Mouse (Mus musculus) layer of hippocampus, adult 18-20 months (tissue): ENCODE data around the gene AW146154. TPM values are rescaled to one million over a fixed set of nuclear protein-coding genes. Genes with fewer than 3 reads are reported as not detected.
A peak's percentile ranks its signal among the peaks of the same experiment; 100 is the strongest.
"Not testable (repeated sequence)": the region's sequence is repeated elsewhere in the genome, so short reads cannot be mapped to it uniquely, and the experiment has no call there.

ENCODE experiments used
- DNase-seq, 2 experiments: peaks; one replicate each; pipeline ENCODE4 v3.0.0; 2022; ENCODE audit warnings: low spot score in 2 of 2
- long read RNA-seq: library from polyadenylated mRNA; stranded (forward); transcript quantifications from one replicate; pipeline ENCODE4 v2.0.0, GENCODE M21; 2021
- total RNA-seq, 2 experiments: library from RNA; stranded (reverse); gene quantifications; 2 replicates each; pipeline ENCODE4 v1.2.3; 2021

AW146154 gene
- 10 to 100 TPM in 1 of 2 experiments, 1 to 10 TPM in 1; 9.2 to 10.7 TPM for total RNA-seq
- long read RNA-seq, partial matches to known transcripts: 1 of 7 reads
- long read RNA-seq, other reads (novel, unspliced or antisense): 0 of 7 reads

DNA sequence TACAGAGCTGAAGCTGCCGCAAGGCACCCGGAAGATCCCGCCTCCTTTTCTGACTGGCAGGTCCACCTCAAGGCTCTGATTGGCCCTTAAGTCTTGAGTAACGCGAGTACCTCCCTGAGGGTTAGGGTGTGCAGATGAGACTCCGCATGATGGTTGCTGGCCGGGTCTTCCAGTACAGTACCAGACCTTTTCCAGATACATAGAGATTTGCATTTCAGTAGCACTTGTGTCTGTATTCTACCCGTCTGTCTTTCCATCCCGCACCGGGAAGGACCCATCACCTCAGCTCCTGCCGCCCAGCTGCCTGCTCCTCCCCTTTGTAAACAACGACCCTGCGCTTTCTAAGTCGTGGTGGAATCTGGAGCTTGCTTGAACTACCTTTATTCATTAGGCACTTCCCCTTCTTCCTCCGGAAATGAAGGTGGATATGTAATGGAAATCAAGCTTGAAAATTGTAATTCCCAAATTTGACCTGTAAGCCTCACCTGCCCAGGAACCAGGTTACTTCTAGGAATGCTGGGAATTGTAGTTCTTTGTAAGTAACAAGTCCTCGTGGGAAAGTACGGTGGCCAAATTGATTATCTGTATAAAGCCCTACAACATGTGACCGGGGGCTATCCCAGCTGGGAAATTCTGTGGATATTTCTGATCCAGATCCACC lies at the start of gene AW146154, which contains the start of gene Gm20449:
TSS of gene AW146154 (minus strand) at position 502 of the 661 bp plus-strand sequence.
TSS of gene Gm20449 (minus strand) at position 29 of the 661 bp plus-strand sequence.
- peak; percentile 98 to 100 for DNase-seq

DNA sequence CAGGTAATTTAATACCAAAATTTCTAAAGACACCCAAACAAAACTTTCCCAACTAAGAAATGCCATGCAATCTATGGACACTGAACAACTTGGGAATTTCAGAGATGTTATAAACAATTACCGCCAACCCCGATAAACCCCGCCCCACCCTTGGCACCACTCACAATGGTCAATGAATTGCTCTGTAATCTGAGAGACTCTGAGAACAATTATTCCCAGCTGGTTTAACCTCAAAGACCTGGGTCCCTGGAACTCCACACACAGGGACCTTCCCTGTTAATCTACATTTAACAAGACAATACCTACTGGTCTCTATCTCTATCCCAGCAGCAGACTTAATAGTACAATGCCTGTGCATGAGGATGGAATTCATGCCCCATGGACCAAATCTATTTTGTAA lies 13.0 kb upstream of the AW146154 start:
- no peak for DNase-seq

DNA sequence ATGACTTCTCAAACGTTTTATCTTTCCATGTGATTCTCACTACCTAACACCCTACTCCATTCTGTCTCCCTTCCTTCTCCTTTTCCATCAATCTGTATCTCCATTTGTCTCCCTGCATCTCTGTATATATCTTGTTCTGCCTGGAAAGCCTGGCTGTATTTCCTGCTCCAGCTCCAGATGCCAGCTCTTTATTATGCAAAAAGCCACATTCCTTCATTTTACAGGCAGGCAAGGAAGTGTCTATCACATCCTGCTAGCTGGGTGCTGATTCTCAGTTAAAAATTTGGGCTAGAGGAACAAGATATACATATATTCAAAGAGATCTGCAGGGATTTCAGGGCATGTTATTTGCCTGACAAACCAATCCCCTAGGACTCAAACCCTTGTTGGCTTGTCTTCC lies 12.5 kb upstream of the AW146154 start:
- DNase-seq: no peak

DNA sequence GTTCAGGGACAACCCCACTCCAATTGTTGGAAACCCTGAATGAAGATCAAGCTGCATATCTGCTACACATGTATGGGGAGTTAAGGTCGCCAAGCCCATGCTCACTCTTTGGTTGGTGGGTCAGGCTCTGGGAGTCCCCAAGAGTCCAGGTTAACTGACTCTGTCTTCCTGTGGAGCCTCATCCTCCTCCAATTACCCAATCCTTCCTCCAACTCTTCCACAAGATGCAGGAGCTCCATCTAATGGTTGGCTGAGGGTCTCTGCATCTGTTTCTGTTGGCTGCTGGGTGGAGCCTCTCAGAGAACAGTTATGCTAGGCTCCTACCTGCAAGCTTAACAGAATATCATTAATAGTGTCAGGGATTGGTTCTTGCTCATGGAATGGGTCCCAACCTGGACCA lies 2.7 kb upstream of the AW146154 start:
- no peak for DNase-seq

DNA sequence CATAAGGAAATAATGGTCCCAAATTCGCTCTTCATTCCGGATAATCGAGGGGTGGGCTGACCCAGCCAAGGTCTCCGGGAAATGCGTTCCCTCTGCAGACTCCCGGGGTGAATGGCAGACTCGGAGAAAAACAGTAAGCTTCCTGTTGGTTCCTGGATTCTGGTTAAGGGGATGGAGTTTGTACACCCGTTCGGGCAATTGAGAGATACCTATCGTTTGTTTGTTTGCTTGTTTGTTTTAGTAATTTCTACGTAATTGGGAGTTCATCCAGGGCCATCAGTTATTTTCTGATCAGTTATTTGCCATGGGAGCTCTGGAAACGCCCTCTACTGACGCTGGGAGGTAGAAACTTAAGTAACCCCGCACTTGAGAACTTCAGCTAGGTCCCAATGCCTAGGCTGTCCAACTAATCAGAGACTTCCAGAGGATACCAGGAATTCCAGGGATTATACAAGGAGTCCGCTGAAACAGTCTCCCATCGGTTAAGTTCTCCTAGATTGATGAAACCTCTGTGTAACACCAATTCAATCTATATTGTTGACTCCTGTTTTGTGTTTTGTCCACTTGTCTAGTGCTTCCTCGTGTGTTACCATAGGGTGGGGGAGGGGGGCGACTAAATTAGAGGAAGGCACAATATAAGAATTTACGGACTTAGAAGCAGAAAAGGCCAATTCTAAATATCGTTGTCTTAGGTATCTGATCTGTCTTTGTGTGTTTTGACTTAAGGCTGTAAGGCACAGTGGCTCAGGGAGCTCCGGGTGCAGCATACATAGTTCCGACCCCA lies 653 bp upstream of the AW146154 start:
- peak; percentile 39 to 87 for DNase-seq

DNA sequence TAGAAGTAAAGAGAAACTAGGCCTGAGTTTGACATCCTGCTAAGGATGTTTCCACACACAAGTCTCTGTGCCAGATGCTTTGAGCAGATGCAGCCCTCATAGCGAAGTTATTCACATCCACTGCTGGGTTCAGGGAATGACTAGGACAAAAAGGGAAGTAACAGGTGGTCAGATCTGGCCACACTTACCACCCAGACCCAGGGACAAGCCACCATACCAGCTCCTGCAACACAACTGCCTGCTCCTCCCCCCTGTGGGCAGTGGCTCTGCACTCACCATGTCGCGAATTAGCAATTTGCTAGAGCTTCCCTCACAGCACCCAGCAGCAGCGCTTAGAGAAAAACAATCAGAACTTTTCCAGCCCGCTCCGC lies 687 bp downstream of the AW146154 start:
- DNase-seq: not testable (repeated sequence)

DNA sequence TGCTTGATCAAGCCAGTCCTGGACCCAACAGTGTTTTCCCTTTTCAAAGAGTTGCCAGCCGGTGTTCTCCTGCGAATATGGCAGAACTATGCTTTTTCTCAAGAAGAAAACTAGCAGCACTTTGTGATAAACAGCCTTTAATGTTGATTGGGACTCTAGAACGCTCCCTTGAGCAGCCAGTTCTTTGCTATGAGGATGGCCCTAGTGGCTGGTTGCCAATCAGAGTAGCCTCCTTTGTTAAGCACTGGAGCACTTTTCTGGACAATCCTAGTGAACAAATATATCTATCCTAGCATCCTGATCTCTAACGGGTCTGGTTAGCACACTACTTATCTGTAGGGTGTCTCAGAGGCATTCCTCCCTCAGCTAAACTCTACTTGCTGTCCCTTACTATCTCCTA lies 1.2 kb downstream of the AW146154 start:
- DNase-seq: not testable (repeated sequence)

DNA sequence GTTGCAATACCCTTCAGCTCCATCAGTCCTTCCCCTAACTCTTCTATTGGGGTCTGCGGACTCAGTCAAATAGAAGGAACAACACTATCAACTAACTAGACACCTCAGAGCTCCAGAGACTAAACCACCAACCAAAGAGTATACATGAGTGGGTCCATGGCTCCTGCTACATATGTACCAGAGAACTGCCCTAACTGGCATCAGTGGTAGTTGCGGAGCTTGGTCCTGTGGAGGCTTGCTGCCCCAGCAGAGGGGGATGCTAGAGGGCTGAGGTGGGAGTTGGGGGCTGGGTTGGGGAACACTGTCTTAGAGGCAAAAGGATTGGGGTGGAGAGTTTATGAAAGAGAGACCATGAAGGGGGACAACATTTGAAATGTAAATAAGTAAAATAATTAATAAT lies 1.8 kb downstream of the AW146154 start:
- no peak for DNase-seq

DNA sequence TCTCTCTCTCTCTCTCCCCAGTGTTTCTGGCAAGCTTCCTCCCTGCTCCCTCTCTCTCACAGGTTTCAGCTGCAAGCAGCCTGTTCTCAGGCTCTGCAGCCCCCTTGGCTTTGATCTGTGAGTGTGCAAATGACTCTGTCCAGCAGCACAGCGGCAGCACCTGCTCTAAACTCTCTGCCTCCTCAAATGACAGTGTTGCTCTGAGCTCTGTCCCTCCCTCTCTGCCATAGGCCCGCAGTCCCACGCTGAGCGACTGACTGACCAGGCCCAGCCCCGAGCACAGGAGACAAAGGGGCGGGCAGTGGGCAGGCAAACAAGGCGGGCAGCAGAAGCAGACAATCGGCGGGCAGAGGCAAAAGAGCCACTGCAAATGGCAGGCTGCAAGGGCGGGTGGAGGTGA lies 47.8 kb downstream of the AW146154 start:
- DNase-seq: no peak

DNA sequence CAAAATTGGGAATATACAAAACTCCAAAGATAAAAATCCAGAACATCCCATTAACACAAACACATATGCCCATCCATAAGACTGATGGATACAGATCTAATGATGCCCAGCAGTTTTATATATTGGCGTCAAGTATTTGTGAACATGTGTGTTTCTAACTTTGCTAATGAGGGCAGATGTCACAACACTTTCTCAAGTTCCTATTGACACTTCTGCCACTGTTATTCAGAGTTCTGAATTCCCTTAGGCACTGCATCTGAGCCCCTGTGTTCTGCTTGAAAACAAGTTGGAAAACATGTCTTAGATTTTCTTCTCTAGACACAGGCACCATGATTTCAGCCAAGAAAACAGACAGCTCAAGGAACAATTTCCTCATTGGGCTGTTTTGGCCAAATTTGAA lies 51.1 kb downstream of the AW146154 start, which contains the start of gene Vmn2r57:
TSS of gene Vmn2r57 (minus strand) at position 101 of the 400 bp plus-strand sequence.
- DNase-seq: not testable (repeated sequence)

Other genes with a start within 250 kb of the AW146154 start
- gene AI987944, start 106.5 kb downstream of the AW146154 start, total RNA-seq: 10 to 100 TPM; 12.7 to 14.4 TPM
- under 1 TPM; 0.50 to 0.56 TPM for gene Vmn2r57, start 51.2 kb downstream of the AW146154 start, total RNA-seq
- under 1 TPM; 0.20 to 0.42 TPM for gene Gm20449, start 473 bp downstream of the AW146154 start, total RNA-seq
- gene Gm6871, start 73.8 kb upstream of the AW146154 start, total RNA-seq: not detected
- gene 2610021A01Rik, start 99.3 kb upstream of the AW146154 start, total RNA-seq: 10 to 100 TPM; 36.3 to 37.0 TPM
- gene Zfp788, start 133.3 kb upstream of the AW146154 start, total RNA-seq: 10 to 100 TPM; 34.7 to 35.4 TPM